Mouse (Mus musculus) ES-E14 (cell line): ENCODE measurements at regions not wholly inside any gene's neighbourhood (a gene's known extent, or its start where the extent isn't known, plus 50 kb on each side); places are given as distances from the start of the nearest gene placed in this dataset.

Experiments
- CHD2 ChIP-seq: IDR thresholded peaks from 2 replicates; pipeline ENCODE4 v1.6.1; 2014; ENCODE audit warnings: mild to moderate bottlenecking, low read depth, low read length, inconsistent platforms
- HCFC1 ChIP-seq: IDR thresholded peaks from 2 replicates; pipeline ENCODE4 v1.6.1; 2012; ENCODE audit warnings: low read length, inconsistent platforms, borderline replicate concordance; ENCODE audit not compliant: insufficient read depth
- MAFK ChIP-seq: IDR thresholded peaks from 2 replicates; pipeline ENCODE4 v1.6.1; 2014; ENCODE audit warnings: mild to moderate bottlenecking, low read depth, low read length, inconsistent platforms; ENCODE audit not compliant: insufficient read depth
- ZNF384 ChIP-seq: IDR thresholded peaks from 2 replicates; pipeline ENCODE4 v1.6.1; 2012; ENCODE audit warnings: low read depth, low read length, inconsistent platforms

DNA sequence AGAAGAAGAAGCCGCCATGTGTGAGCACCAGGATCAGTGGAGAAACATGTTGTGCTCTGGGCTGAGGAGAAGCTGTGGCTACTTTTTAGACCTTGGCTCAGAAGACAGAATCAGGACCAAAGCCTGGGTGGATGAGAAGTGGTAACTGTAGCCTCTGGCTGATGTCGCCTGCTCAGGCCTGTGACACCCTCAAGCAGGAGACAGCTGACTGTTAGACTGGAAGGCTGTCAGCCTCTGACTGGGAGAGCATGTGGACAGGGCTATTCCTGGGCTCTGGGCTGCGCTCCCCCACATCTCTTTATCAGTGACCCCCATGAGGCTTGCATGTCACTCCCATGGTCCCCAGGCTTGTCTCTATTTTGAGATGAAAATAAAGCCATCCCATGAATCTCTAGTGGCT, 402.5 kb downstream of the Med13l start:
- TF ChIP-seq HCFC1 (no peak), MAFK (no peak), ZNF384 (no peak), CHD2 (no peak)
